ENCODE assay signal across 8 mouse cellular contexts in the genomic region with DNA sequence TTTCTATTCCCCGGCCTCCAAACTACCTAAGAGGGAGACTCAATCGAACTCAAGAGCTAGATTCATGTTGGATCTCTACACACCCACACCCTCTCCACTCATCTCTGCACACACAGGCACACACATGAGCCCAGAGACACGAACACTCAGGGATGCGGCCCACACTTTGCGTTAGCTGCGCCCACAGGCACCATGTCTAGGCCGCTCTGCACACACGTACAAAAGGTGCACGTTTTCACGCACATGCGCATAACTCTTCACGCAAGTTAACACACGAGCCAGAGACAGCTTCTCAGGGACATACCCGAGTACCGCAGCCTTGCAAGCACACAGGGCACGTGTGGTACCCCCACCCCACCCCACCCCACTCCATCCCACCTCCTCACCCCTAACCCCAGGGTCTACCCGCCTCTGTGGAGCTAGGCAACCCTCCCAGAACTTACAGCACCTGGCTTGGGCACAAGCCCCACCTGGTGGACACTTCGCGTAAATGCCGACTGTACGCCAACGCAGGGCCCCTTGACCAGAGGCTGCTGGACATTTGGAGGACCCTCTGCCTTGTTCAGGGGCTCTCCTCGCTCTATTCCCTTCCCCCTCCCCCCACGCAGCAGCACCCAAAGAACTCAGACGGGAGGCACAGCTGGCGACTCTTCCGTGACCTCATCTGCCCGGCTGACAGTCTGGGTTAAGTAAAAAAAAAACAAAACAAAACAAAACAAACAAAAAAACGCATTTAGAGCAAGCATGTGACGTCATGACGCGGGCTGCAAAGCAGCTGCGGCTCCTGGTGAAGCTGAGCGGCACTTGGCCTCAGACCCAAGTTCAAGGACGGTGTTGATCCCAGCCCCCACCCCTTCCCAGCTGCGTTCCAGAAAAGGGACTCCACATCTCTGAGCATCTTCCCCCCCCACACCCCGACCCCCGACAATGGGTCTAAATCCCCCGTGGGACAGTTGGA. TPM values are rescaled to one million over a fixed set of nuclear protein-coding genes. Genes with fewer than 3 reads are reported as not detected.
DNase-seq lines count a peak whose midpoint lies in the region; ATAC-seq and TF ChIP-seq lines count a peak whose summit lies in the region.

No protein-coding gene starts in this region.

- H3K4me1 ChIP-seq in intestine, postnatal 0 days (replicated peaks; ENCODE audit: control insufficient read depth, insufficient read depth, low read length), result no peaks in the 10 kb centered on the region
- peaks cover 17% of the 10 kb centered on the region for H3K4me1 ChIP-seq in lung, embryonic 15.5 days

- peak overlapping the region; percentile 13 for H3K4me3 ChIP-seq in intestine, postnatal 0 days (ENCODE audit: low read depth, low read length)
- peak overlapping the region; percentile 32 for H3K4me3 ChIP-seq in lung, embryonic 15.5 days

- H3K4me2 ChIP-seq in intestine, postnatal 0 days (replicated peaks; ENCODE audit: low read depth), result peak overlapping the region; percentile 68
- H3K4me2 ChIP-seq in lung, embryonic 15.5 days, result peak overlapping the region; percentile 55

- H3K9ac ChIP-seq in intestine, postnatal 0 days (ENCODE audit: low read depth, low read length), result peak overlapping the region; percentile 18; the same call in 1 of the 2 replicates
- no peak overlapping the region for H3K9ac ChIP-seq in lung, embryonic 15.5 days

- H3K9me3 ChIP-seq in intestine, postnatal 0 days (ENCODE audit: control insufficient read depth), result 0 out of 2 replicates have a peak, but pooled peaks cover 4% of the 10 kb centered on the region
- no peaks in the 10 kb centered on the region for H3K9me3 ChIP-seq in lung, embryonic 15.5 days

- WGBS in intestine, postnatal 0 days, result 26% methylated on average over 39 of the region's 39 CpGs
- WGBS in lung, embryonic 15.5 days, result 22% methylated on average over 39 of the region's 39 CpGs

- DNase-seq in 3T3-L1 (ENCODE audit: low read depth, low spot score) (peak; percentile 64), MN1 (ENCODE audit: low spot score) (peak; percentile 63)

- no peaks in the 10 kb centered on the region for H3K27me3 ChIP-seq in intestine, postnatal 0 days (replicated peaks; ENCODE audit: control insufficient read depth, insufficient read depth, low read length)
- peaks cover 8% of the 10 kb centered on the region for H3K27me3 ChIP-seq in lung, embryonic 15.5 days

- no peak overlapping the region for H3K27ac ChIP-seq in intestine, postnatal 0 days (ENCODE audit: low read depth, low read length)
- no peak overlapping the region for H3K27ac ChIP-seq in lung, embryonic 15.5 days

- ATAC-seq in common myeloid progenitor, adult 5-6 weeks (replicated peaks; ENCODE audit: low read depth, poor library complexity, severe bottlenecking), result 0 out of 2 replicates have a peak, but pooled peaks have one; percentile 51
- peak; percentile 49; the same call in 1 of the 2 replicates for ATAC-seq in granulocyte monocyte progenitor cell, adult 5-6 weeks (replicated peaks; ENCODE audit: poor library complexity, severe bottlenecking)
- no peak for ATAC-seq in intestine, postnatal 0 days
- no peak for ATAC-seq in lung, embryonic 15.5 days (ENCODE audit: borderline replicate concordance, extremely low read depth, low FRiP score, low TSS enrichment)
- ATAC-seq in neutrophil, adult 5-6 weeks (ENCODE audit: extremely low read depth, insufficient number of reproducible peaks, low FRiP score, poor library complexity, severe bottlenecking), result peak; percentile 20; the same call in 1 of the 2 replicates
- ATAC-seq in erythroid progenitor cell, adult 5-6 weeks (replicated peaks; ENCODE audit: low FRiP score, poor library complexity, severe bottlenecking), result no peak

- peak; percentile 87 for TF ChIP-seq CTCF in intestine, postnatal 0 days (IDR thresholded peaks at IDR 0.05; ENCODE audit: low read depth)

- H3K36me3 ChIP-seq in intestine, postnatal 0 days (ENCODE audit: control insufficient read depth, insufficient read depth), result no peaks in the 10 kb centered on the region
- no peaks in the 10 kb centered on the region for H3K36me3 ChIP-seq in lung, embryonic 15.5 days

RNA-seq across cellular contexts. Expression of a gene that starts 9.4 kb away (rescaled TPM):
- not detected in 2 replicates for total RNA-seq in common myeloid progenitor, adult 5-6 weeks (2017)
- total RNA-seq in granulocyte monocyte progenitor cell, adult 5-6 weeks (2014; fragmentation: Nextera tagmentation), result 3.3 TPM in 1 of 2 replicates, not detected in the other
- total RNA-seq in granulocyte monocyte progenitor cell, adult 5-6 weeks (2017), result 1.9 TPM in 1 of 2 replicates, not detected in the other
- polyA plus RNA-seq in intestine, postnatal 0 days (2015; fragmentation: Nextera tagmentation; extraction: Ambion mirVana), result 1.5 and 1.9 TPM in 2 replicates
- 2.4 and 3.6 TPM in 2 replicates for polyA plus RNA-seq in lung, embryonic 15.5 days (2015; fragmentation: Nextera tagmentation; extraction: Ambion mirVana)
- under 0.01 TPM in 1 of 2 replicates, not detected in the other for total RNA-seq in neutrophil, adult 5-6 weeks (2017)
- not detected in 2 replicates for total RNA-seq in erythroid progenitor cell, adult 5-6 weeks (2015; ENCODE audit: low replicate concordance)
- total RNA-seq in erythroid progenitor cell, adult 5-6 weeks (2017; ENCODE audit: low replicate concordance), result not detected in 2 replicates

RNA-seq across cellular contexts. Expression of a gene that starts 41.4 kb away (rescaled TPM):
- not detected in 2 replicates for total RNA-seq in common myeloid progenitor, adult 5-6 weeks (2017)
- not detected in 2 replicates for total RNA-seq in granulocyte monocyte progenitor cell, adult 5-6 weeks (2014; fragmentation: Nextera tagmentation)
- total RNA-seq in granulocyte monocyte progenitor cell, adult 5-6 weeks (2017), result not detected in 2 replicates
- polyA plus RNA-seq in intestine, postnatal 0 days (2015; fragmentation: Nextera tagmentation; extraction: Ambion mirVana), result not detected in 2 replicates
- polyA plus RNA-seq in lung, embryonic 15.5 days (2015; fragmentation: Nextera tagmentation; extraction: Ambion mirVana), result 30.4 and 142 TPM in 2 replicates
- 5.2 and 6.3 TPM in 2 replicates for total RNA-seq in neutrophil, adult 5-6 weeks (2017)
- not detected in 2 replicates for total RNA-seq in erythroid progenitor cell, adult 5-6 weeks (2015; ENCODE audit: low replicate concordance)
- total RNA-seq in erythroid progenitor cell, adult 5-6 weeks (2017; ENCODE audit: low replicate concordance), result 8.2 TPM in 1 of 2 replicates, not detected in the other

Comparison
In these comparisons a context has a peak if more than half of its experiments do, and no peak if none do; other contexts are left out.
1. ATAC-seq: peak in common myeloid progenitor, adult 5-6 weeks (single experiment), granulocyte monocyte progenitor cell, adult 5-6 weeks (single experiment) and neutrophil, adult 5-6 weeks (single experiment); none in intestine, postnatal 0 days (single experiment), lung, embryonic 15.5 days (single experiment) and erythroid progenitor cell, adult 5-6 weeks (single experiment).